Mouse (Mus musculus): Measurements from ENCODE around the gene Gss. TPM values are rescaled to one million over a fixed set of nuclear protein-coding genes. Genes with fewer than 3 reads are reported as not detected.

The Gss gene
- polyA plus RNA-seq, 1 experiment from 2014 or later: 14.9 TPM

DNA sequence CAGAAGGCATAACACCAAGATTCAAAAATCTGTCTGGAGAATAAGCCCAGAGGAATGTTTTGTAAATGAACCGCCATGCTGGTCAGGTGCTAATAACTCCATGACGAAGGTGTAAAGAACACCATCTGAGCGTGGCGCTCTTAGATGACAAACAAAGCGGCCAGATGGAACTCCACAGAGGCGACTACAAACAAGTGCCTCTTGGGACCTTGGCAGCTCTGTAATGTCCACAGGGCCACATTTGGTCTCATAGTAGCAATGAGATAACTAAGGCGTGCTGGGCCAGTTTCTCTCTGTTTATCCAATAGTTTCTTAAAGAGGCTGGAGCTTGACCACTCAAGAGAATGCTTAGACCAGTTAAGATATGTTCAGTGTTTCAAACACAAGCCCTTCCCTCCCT, 18.6 kb downstream of the Gss start:
- no peaks in the 10 kb centered on the region for H3K9me3 ChIP-seq (ENCODE audit: control insufficient read depth, low read length)
- no peak for ATAC-seq (ENCODE audit: low read depth)
- H3K4me2 ChIP-seq (ENCODE audit: low read depth, low read length): no peak overlapping the region
- no peaks in the 10 kb centered on the region for H3K36me3 ChIP-seq (ENCODE audit: control insufficient read depth, insufficient read depth, low read length)
- no peaks in the 10 kb centered on the region for H3K27me3 ChIP-seq (ENCODE audit: control insufficient read depth, insufficient read depth, low read length)
- no peak overlapping the region for H3K27ac ChIP-seq (ENCODE audit: low read depth, low read length)
- WGBS: 89% methylated on average over 7 of the region's 7 CpGs
- no peak overlapping the region for H3K9ac ChIP-seq (replicated peaks; ENCODE audit: low read depth, low read length)
- no peaks in the 10 kb centered on the region for H3K4me1 ChIP-seq (ENCODE audit: control insufficient read depth, insufficient read depth, low read length)
- no peak overlapping the region for H3K4me3 ChIP-seq (ENCODE audit: low read depth, low read length)

DNA sequence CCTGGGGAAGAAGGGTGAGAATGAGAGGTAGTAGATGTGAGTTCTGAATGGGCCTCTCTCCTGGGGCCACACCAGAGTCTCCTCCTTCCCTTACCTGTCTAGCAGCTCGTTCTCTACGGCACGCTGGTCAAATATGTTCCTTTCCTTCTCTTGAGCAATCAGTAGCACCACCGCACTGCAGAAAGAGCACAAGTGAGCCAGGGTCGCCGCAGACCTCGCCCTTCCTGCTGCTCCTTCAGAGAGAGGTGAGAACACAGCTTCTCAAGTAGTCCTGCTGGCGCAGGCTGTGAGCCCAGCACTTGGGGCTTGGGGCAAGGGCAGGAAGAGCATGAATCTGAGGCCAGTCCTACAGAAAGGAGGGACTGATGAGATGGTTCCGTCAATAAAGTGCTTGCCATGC, 19.6 kb downstream of the Gss start:
- Histone ChIP-seq H3K4me3 (ENCODE audit: low read depth, low read length) (no peak overlapping the region), H3K36me3 (ENCODE audit: control insufficient read depth, insufficient read depth, low read length) (no peaks in the 10 kb centered on the region), H3K4me1 (ENCODE audit: control insufficient read depth, insufficient read depth, low read length) (no peaks in the 10 kb centered on the region), H3K27me3 (ENCODE audit: control insufficient read depth, insufficient read depth, low read length) (no peaks in the 10 kb centered on the region), H3K9me3 (ENCODE audit: control insufficient read depth, low read length) (no peaks in the 10 kb centered on the region), H3K4me2 (ENCODE audit: low read depth, low read length) (no peak overlapping the region), H3K9ac (replicated peaks; ENCODE audit: low read depth, low read length) (no peak overlapping the region), H3K27ac (ENCODE audit: low read depth, low read length) (no peak overlapping the region)
- WGBS: 93% methylated on average over 9 of the region's 9 CpGs
- ATAC-seq (ENCODE audit: low read depth): no peak

DNA sequence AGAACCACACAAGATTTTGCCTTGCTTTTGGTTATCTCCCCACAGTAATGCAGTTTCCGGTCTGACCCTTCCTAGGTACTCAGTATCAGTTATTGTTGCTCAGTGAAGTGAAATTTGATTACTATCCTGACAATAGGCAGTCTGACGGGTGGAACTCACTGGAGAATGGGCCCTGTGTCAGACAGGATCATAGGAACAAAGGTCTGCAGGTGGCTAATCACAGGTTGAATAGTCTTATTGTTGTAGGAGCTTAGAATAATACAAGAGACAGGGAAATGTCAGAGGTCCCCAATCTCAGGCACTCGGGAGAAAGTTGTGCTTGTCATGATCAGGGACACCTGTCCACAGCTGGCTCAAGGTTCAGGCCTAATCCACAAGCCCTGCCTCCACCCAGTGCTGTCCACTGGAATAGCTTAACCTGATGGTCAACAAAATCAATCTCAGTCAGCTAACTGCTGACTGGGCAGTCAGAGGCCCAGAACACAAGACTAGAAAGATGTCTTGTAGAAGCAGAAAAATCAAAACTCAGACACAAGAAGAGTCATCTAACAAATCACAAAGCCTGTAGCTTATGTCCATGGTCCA, 23.3 kb downstream of the Gss start:
- Histone ChIP-seq H3K4me2 (ENCODE audit: low read depth, low read length) (no peak overlapping the region), H3K9me3 (ENCODE audit: control insufficient read depth, low read length) (no peaks in the 10 kb centered on the region), H3K4me3 (ENCODE audit: low read depth, low read length) (no peak overlapping the region), H3K27me3 (ENCODE audit: control insufficient read depth, insufficient read depth, low read length) (no peaks in the 10 kb centered on the region), H3K27ac (ENCODE audit: low read depth, low read length) (no peak overlapping the region), H3K9ac (replicated peaks; ENCODE audit: low read depth, low read length) (no peak overlapping the region), H3K4me1 (ENCODE audit: control insufficient read depth, insufficient read depth, low read length) (no peaks in the 10 kb centered on the region), H3K36me3 (ENCODE audit: control insufficient read depth, insufficient read depth, low read length) (no peaks in the 10 kb centered on the region)
- ATAC-seq (ENCODE audit: low read depth): no peak
- WGBS: 12% methylated on average over 3 of the region's 3 CpGs

DNA sequence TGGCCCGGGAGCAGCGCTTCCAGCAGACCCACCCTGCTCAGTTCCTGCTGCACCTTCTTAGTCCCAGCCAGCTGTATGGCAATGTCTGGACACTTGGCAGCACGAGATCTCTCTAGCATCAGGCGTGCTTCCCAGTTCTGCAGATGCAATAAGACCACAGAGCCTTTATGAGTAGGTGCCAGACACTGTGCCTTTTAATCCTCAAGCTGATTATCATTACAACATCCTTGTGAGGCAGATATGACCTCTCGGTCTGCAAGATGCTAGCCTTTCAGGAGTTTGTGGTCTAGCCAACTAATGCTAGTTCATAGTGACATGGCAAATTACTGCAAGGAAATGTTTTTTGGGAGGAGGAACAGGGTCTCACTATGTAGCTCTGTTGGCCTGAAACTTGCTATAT, 24.9 kb downstream of the Gss start:
- WGBS: 93% methylated on average over 5 of the region's 5 CpGs
- H3K9me3 ChIP-seq (ENCODE audit: control insufficient read depth, low read length): no peaks in the 10 kb centered on the region
- no peaks in the 10 kb centered on the region for H3K4me1 ChIP-seq (ENCODE audit: control insufficient read depth, insufficient read depth, low read length)
- H3K9ac ChIP-seq (replicated peaks; ENCODE audit: low read depth, low read length): no peak overlapping the region
- no peak overlapping the region for H3K27ac ChIP-seq (ENCODE audit: low read depth, low read length)
- no peak overlapping the region for H3K4me3 ChIP-seq (ENCODE audit: low read depth, low read length)
- no peaks in the 10 kb centered on the region for H3K36me3 ChIP-seq (ENCODE audit: control insufficient read depth, insufficient read depth, low read length)
- H3K27me3 ChIP-seq (ENCODE audit: control insufficient read depth, insufficient read depth, low read length): no peaks in the 10 kb centered on the region
- no peak for ATAC-seq (ENCODE audit: low read depth)
- H3K4me2 ChIP-seq (ENCODE audit: low read depth, low read length): no peak overlapping the region

DNA sequence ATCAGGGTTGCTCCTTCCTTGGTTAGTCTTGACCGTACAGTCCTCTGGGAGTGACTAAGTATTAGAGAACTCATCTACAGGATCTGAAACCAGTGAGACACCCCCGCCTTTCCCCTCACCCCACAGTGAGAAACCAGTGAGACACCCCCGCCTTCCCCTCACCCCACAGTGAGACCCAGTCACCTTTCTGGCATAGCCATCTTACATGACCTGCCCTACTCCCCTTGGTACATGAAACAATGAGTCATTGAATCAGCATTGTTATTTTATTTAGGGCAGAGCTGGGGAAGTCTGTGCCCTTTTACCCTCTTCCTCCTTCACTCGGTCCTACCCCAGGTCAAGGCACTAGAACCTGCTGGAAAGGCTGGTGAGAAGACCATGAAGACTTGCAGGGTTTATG, 29.7 kb downstream of the Gss start:
- Histone ChIP-seq H3K9me3 (ENCODE audit: control insufficient read depth, low read length) (no peaks in the 10 kb centered on the region), H3K4me2 (ENCODE audit: low read depth, low read length) (no peak overlapping the region), H3K4me3 (ENCODE audit: low read depth, low read length) (no peak overlapping the region), H3K4me1 (ENCODE audit: control insufficient read depth, insufficient read depth, low read length) (no peaks in the 10 kb centered on the region), H3K27me3 (ENCODE audit: control insufficient read depth, insufficient read depth, low read length) (no peaks in the 10 kb centered on the region), H3K9ac (replicated peaks; ENCODE audit: low read depth, low read length) (no peak overlapping the region), H3K27ac (ENCODE audit: low read depth, low read length) (no peak overlapping the region), H3K36me3 (ENCODE audit: control insufficient read depth, insufficient read depth, low read length) (peaks cover 12% of the 10 kb centered on the region; the same call in 1 of the 2 replicates)
- ATAC-seq (ENCODE audit: low read depth): no peak
- 79% methylated on average over 4 of the region's 4 CpGs for WGBS

DNA sequence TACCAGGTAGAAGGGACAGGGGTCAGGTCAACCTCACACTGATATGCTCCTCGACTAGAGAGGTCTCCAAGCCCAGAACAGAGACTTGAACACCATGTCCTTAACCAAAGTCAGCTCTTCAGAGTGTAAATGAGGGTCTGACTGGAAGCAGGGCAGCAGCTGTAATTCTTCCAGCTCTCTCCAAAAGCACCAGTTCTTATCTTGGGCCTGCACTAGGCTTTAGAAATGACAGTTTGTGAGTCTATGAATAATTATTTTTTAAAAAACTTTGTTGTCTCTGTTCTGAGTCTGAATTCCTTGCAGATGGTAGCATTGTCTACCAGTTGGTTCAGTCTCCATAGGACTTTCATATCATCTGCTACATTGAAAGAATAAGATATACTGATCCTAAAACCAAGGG, 30.4 kb downstream of the Gss start:
- H3K9ac ChIP-seq (replicated peaks; ENCODE audit: low read depth, low read length): no peak overlapping the region
- H3K4me3 ChIP-seq (ENCODE audit: low read depth, low read length): no peak overlapping the region
- no peaks in the 10 kb centered on the region for H3K27me3 ChIP-seq (ENCODE audit: control insufficient read depth, insufficient read depth, low read length)
- H3K9me3 ChIP-seq (ENCODE audit: control insufficient read depth, low read length): no peaks in the 10 kb centered on the region
- H3K36me3 ChIP-seq (ENCODE audit: control insufficient read depth, insufficient read depth, low read length): peaks cover 12% of the 10 kb centered on the region; the same call in 1 of the 2 replicates
- no peaks in the 10 kb centered on the region for H3K4me1 ChIP-seq (ENCODE audit: control insufficient read depth, insufficient read depth, low read length)
- WGBS: 75% methylated on average over 1 of the region's 1 CpGs
- no peak overlapping the region for H3K27ac ChIP-seq (ENCODE audit: low read depth, low read length)
- ATAC-seq (ENCODE audit: low read depth): no peak
- no peak overlapping the region for H3K4me2 ChIP-seq (ENCODE audit: low read depth, low read length)

DNA sequence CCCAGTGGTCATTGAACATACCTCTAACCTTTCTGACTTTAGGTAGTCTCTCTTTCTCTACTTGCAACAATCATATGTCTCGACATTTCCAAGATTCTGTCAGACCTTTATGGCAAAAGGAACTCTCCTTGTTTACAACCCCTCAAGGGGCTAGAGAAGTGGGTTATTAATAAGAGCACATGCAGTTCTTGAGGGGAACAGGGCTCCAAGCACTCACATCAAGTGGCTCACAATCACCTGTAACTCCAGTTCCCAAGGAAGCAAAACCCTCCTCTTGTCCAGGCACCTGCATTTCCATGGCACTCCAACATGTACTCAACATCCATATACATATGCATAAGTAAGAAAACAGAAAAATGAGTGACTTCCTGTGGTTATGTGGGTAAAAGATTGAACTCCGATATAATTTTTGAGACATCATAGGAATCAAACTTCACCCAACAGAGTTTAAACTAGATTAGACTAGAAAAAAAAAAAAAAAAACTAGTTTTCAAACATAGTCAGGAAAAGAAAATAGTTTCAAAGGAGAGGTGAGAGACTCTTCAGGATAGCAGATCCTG, 38.1 kb downstream of the Gss start:
- H3K9ac ChIP-seq (replicated peaks; ENCODE audit: low read depth, low read length): no peak overlapping the region
- 83% methylated on average over 2 of the region's 2 CpGs for WGBS
- no peak overlapping the region for H3K27ac ChIP-seq (ENCODE audit: low read depth, low read length)
- H3K4me2 ChIP-seq (ENCODE audit: low read depth, low read length): no peak overlapping the region
- H3K36me3 ChIP-seq (ENCODE audit: control insufficient read depth, insufficient read depth, low read length): no peaks in the 10 kb centered on the region; the same call in 1 of the 2 replicates
- no peaks in the 10 kb centered on the region for H3K4me1 ChIP-seq (ENCODE audit: control insufficient read depth, insufficient read depth, low read length)
- H3K9me3 ChIP-seq (ENCODE audit: control insufficient read depth, low read length): no peaks in the 10 kb centered on the region
- no peaks in the 10 kb centered on the region for H3K27me3 ChIP-seq (ENCODE audit: control insufficient read depth, insufficient read depth, low read length)
- ATAC-seq (ENCODE audit: low read depth): no peak
- H3K4me3 ChIP-seq (ENCODE audit: low read depth, low read length): no peak overlapping the region

DNA sequence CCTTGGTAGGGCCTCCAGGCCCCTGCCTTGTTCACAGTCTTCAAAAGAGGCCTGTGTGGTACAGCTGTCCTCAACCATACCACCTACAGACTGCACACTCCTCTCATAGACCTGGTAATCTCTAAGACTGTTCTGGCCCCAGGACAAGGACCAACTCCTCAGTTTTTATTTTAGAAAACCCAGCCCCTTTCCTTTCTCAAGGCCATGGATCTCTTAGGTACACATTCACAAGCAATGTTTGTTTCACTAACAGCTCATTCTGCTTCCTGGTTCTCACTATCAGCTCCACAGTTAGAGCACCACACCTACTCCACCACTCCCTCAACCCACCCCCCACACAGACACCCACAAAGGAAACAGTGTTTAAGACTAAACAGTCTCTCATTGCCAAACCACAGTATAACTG, 39.7 kb downstream of the Gss start:
- Histone ChIP-seq H3K27me3 (ENCODE audit: control insufficient read depth, insufficient read depth, low read length) (no peaks in the 10 kb centered on the region), H3K27ac (ENCODE audit: low read depth, low read length) (no peak overlapping the region), H3K9me3 (ENCODE audit: control insufficient read depth, low read length) (no peaks in the 10 kb centered on the region), H3K4me1 (ENCODE audit: control insufficient read depth, insufficient read depth, low read length) (no peaks in the 10 kb centered on the region), H3K9ac (replicated peaks; ENCODE audit: low read depth, low read length) (no peak overlapping the region), H3K36me3 (ENCODE audit: control insufficient read depth, insufficient read depth, low read length) (no peaks in the 10 kb centered on the region), H3K4me3 (ENCODE audit: low read depth, low read length) (no peak overlapping the region), H3K4me2 (ENCODE audit: low read depth, low read length) (no peak overlapping the region)
- ATAC-seq (ENCODE audit: low read depth): no peak

DNA sequence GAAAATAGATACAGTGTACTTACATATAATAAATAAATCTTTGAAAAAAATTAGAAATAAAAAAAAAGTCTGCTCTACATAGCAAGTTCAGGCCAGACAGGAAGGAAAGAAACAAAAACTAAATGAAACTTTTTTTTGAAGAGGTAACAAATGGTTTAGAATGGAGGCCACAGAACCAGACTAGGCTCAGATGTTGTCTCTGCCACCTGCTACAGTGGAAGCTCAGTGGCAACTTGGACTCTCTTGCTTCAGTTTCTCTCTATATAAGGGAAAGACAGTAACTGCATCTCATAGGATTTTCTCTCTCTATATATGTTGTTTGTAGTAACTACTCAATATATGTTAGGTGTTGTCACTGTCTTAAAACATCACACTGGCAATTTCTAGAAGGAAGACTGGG, 40.3 kb downstream of the Gss start:
- Histone ChIP-seq H3K4me1 (ENCODE audit: control insufficient read depth, insufficient read depth, low read length) (no peaks in the 10 kb centered on the region), H3K4me2 (ENCODE audit: low read depth, low read length) (no peak overlapping the region), H3K27ac (ENCODE audit: low read depth, low read length) (no peak overlapping the region), H3K9ac (replicated peaks; ENCODE audit: low read depth, low read length) (no peak overlapping the region), H3K9me3 (ENCODE audit: control insufficient read depth, low read length) (no peaks in the 10 kb centered on the region), H3K27me3 (ENCODE audit: control insufficient read depth, insufficient read depth, low read length) (no peaks in the 10 kb centered on the region), H3K36me3 (ENCODE audit: control insufficient read depth, insufficient read depth, low read length) (no peaks in the 10 kb centered on the region), H3K4me3 (ENCODE audit: low read depth, low read length) (no peak overlapping the region)
- no peak for ATAC-seq (ENCODE audit: low read depth)
